Comparison of ENCODE assay signal across 19 mouse cellular contexts in genomic region chr1:153138486-153138885, GRCm38 (mm10). TPM values are rescaled to one million over a fixed set of nuclear protein-coding genes. Genes with fewer than 3 reads are reported as not detected.
DNase-seq lines count a peak whose midpoint lies in the region; ATAC-seq lines count a peak whose summit lies in the region.
"Had no signal": no experiment of that assay in that cellular context is flagged by ENCODE, and none has a peak within 500 bp of the region (broad histone marks: within the 10 kb centered on the region; RNA-seq: fewer than 3 reads in every experiment).

No protein-coding gene starts in this region.

- H3K9ac ChIP-seq in forebrain, embryonic 15.5 days (replicated peaks) = no peak overlapping the region
- H3K9ac ChIP-seq: limb, embryonic 12.5 days; stomach, embryonic 15.5 days had no signal

- no peak overlapping the region for H3K27ac ChIP-seq in forebrain, embryonic 15.5 days (replicated peaks)
- no peak overlapping the region for H3K27ac ChIP-seq in forebrain, embryonic 10.5 days
- H3K27ac ChIP-seq: left cerebral cortex, adult 2 months; limb, embryonic 12.5 days; stomach, embryonic 15.5 days had no signal

- no peaks in the 10 kb centered on the region for H3K36me3 ChIP-seq in forebrain, embryonic 15.5 days
- no peaks in the 10 kb centered on the region for H3K36me3 ChIP-seq in forebrain, embryonic 10.5 days (replicated peaks)
- H3K36me3 ChIP-seq: limb, embryonic 12.5 days; stomach, embryonic 15.5 days had no signal

- DNase-seq in forebrain, embryonic 10.5 days (ENCODE audit: extremely low spot score, low spot score) = no peak
- peak; percentile 19 for DNase-seq in cerebellum, adult 11 months
- DNase-seq in cerebellum, postnatal 10 days = peak; percentile 35 to 39
- DNase-seq in layer of hippocampus, postnatal 10 days (ENCODE audit: low spot score in 2 of 2) = peak; percentile 22 to 26
- DNase-seq in adrenal gland, postnatal 36 days = no peak
- no peak for DNase-seq in heart, postnatal 25 days (ENCODE audit: low spot score)
- DNase-seq: B cell, adult 2 months; gastrocnemius, postnatal 36 days; heart, postnatal 36 days; retina, postnatal 1 day; spleen, adult 18-20 months; thymus, postnatal 25 days had no signal

- intact Hi-C loops in heart, postnatal 25 days (cut with DNase I) = no loop called here

- H3K27me3 ChIP-seq in forebrain, embryonic 15.5 days = no peaks in the 10 kb centered on the region
- no peaks in the 10 kb centered on the region for H3K27me3 ChIP-seq in forebrain, embryonic 10.5 days (ENCODE audit: poor library complexity, severe bottlenecking)
- H3K27me3 ChIP-seq: limb, embryonic 12.5 days; Patski; stomach, embryonic 15.5 days had no signal

- H3K4me2 ChIP-seq in forebrain, embryonic 15.5 days (replicated peaks) = no peak overlapping the region
- H3K4me2 ChIP-seq: heart, embryonic 11.5 days; limb, embryonic 12.5 days; stomach, embryonic 15.5 days had no signal

- H3K9me3 ChIP-seq in forebrain, embryonic 15.5 days = no peaks in the 10 kb centered on the region
- H3K9me3 ChIP-seq in forebrain, embryonic 10.5 days = no peaks in the 10 kb centered on the region
- H3K9me3 ChIP-seq: limb, embryonic 12.5 days; stomach, embryonic 15.5 days had no signal

- ATAC-seq in forebrain, embryonic 15.5 days (replicated peaks) = peak; percentile 83
- ATAC-seq: Patski had no signal

- no peak overlapping the region for H3K4me3 ChIP-seq in forebrain, embryonic 15.5 days
- no peak overlapping the region for H3K4me3 ChIP-seq in forebrain, embryonic 10.5 days
- H3K4me3 ChIP-seq: left cerebral cortex, adult 2 months; limb, embryonic 12.5 days; stomach, embryonic 15.5 days had no signal

- WGBS in forebrain, embryonic 15.5 days = 66% methylated on average over 5 of the region's 5 CpGs
- WGBS in forebrain, embryonic 10.5 days = 82% methylated on average over 5 of the region's 5 CpGs

- peaks cover 9% of the 10 kb centered on the region; the same call in 1 of the 2 replicates for H3K4me1 ChIP-seq in forebrain, embryonic 15.5 days
- peaks cover 19% of the 10 kb centered on the region for H3K4me1 ChIP-seq in forebrain, embryonic 10.5 days

RNA-seq across cellular contexts. Expression of gene Lamc2, which starts 47.8 kb away (rescaled TPM):
- 1.2 and 1.3 TPM in 2 replicates for polyA plus RNA-seq in forebrain, embryonic 15.5 days (2015; fragmentation: Nextera tagmentation; extraction: Ambion mirVana)
- polyA plus RNA-seq in forebrain, embryonic 10.5 days (2016; fragmentation: Nextera tagmentation; extraction: Ambion mirVana) = 1.4 and 1.8 TPM in 2 replicates
- total RNA-seq in layer of hippocampus, postnatal 10 days (2021) = 1 to 10 TPM; 1.9 to 2.7 TPM
- 1 to 10 TPM; 1.0 to 2.8 TPM for total RNA-seq in adrenal gland, postnatal 36 days (2021)
- 1 to 10 TPM; 8.7 to 9.3 TPM for total RNA-seq in heart, postnatal 25 days (2021)
- total RNA-seq: neutrophil, adult 5-6 weeks had no signal

Comparison
In these comparisons a context has a peak if more than half of its experiments do, and no peak if none do; other contexts are left out.
1. DNase-seq: peak in cerebellum, adult 11 months (single experiment), cerebellum, postnatal 10 days (2 of 2) and layer of hippocampus, postnatal 10 days (2 of 2); none in forebrain, embryonic 10.5 days (single experiment), adrenal gland, postnatal 36 days (0 of 2) and heart, postnatal 25 days (single experiment).